Mouse (Mus musculus) neural tube, embryonic 14.5 days (tissue): ENCODE results near the gene Gm5624. TPM values are rescaled to one million over a fixed set of nuclear protein-coding genes. Genes with fewer than 3 reads are reported as not detected.
"Not testable (repeated sequence)": the region's sequence is repeated elsewhere in the genome, so short reads cannot be mapped to it uniquely, and the experiment has no call there.

Source experiments
- ATAC-seq: fragments of 200-750 bp; cut with Nextera tagmentation; 2 replicates; pipeline ENCODE4 v1.8.0; 2017; ENCODE audit warnings: low read depth, mild to moderate bottlenecking, moderate TSS enrichment, moderate library complexity
- H3K27ac ChIP-seq: fragments of 300-500 bp; sonication (generic); 2 replicates; pipeline ENCODE4 v1.5.1; 2014; ENCODE audit warnings: low read depth, mild to moderate bottlenecking, control low read depth, low read length, moderate library complexity, mixed read lengths
- H3K27me3 ChIP-seq: fragments of 300-500 bp; sonication (generic); 2 replicates; pipeline ENCODE4 v1.6.1; 2014; ENCODE audit warnings: low read length; ENCODE audit not compliant: control insufficient read depth, insufficient read depth
- H3K36me3 ChIP-seq: fragments of 300-500 bp; sonication (generic); 2 replicates; pipeline ENCODE4 v1.6.1; 2014; ENCODE audit warnings: low read length, mixed read lengths; ENCODE audit not compliant: control insufficient read depth, insufficient read depth
- H3K4me1 ChIP-seq: fragments of 300-500 bp; sonication (generic); 2 replicates; pipeline ENCODE4 v1.6.1; 2014; ENCODE audit warnings: low read length; ENCODE audit not compliant: control insufficient read depth, insufficient read depth
- H3K4me2 ChIP-seq: fragments of 300-500 bp; sonication (generic); 2 replicates; pipeline ENCODE4 v1.6.1; 2014; ENCODE audit warnings: mild to moderate bottlenecking, low read depth, low read length, control low read depth
- H3K4me3 ChIP-seq: fragments of 300-500 bp; sonication (generic); 2 replicates; pipeline ENCODE4 v1.5.1; 2014; ENCODE audit warnings: low read depth, low read length, control low read depth, mixed read lengths
- H3K9ac ChIP-seq: fragments of 300-500 bp; sonication (generic); replicated peaks from 2 replicates; pipeline ENCODE4 v1.6.1; 2014; ENCODE audit warnings: low read depth, mild to moderate bottlenecking, control low read depth, low read length, mixed read lengths
- H3K9me3 ChIP-seq: fragments of 300-500 bp; sonication (generic); 2 replicates; pipeline ENCODE4 v1.6.1; 2016; ENCODE audit warnings: low read length; ENCODE audit not compliant: control insufficient read depth
- WGBS: fragments of 180-500 bp; shearing (Covaris S2); extraction: QIAGEN DNeasy Blood & Tissue Kit; methylation state at CpG from one replicate; pipeline ENCODE4 v1.1.7; 2014; 5-methylcytosine and 5-hydroxymethylcytosine counted together
- polyA plus RNA-seq: library from polyadenylated mRNA; unstranded; fragments of >200 nt; fragmentation: Nextera tagmentation; extraction: Ambion mirVana; gene quantifications from 2 replicates; pipeline ENCODE4 v1.2.1, GENCODE M21; 2014

Gene Gm5624
- polyA plus RNA-seq = not detected in 2 replicates

DNA sequence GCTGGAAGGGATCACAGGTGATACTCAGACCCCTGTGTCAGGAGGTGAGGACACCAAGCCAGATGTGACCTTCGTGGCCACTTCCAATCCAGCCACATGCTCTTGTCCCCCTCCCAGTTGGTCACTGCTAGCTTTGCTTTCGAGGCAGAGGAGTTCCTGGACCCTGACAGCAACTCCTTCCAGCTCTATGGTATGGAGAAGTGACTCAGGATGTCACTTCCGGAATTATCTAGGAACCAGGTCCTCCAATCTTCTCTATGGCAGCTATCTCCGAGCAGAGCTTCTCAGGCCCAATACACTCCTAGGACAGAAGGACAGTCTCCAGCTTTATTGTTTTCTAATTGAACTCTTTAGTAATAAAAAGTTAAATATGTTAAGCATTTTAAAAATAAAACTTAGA is at the start of gene Gm5624:
Gm5624 (minus strand) TSS at position 202 of the 400 bp plus-strand sequence.
- ATAC-seq, H3K9me3 ChIP-seq, H3K4me3 ChIP-seq, H3K9ac ChIP-seq, H3K27ac ChIP-seq, H3K4me2 ChIP-seq, H3K36me3 ChIP-seq, H3K4me1 ChIP-seq, H3K27me3 ChIP-seq: not testable (repeated sequence)
- 85% methylated on average over 4 of the region's 4 CpGs for WGBS

- not testable (repeated sequence) for ATAC-seq, H3K27me3 ChIP-seq, H3K9me3 ChIP-seq, H3K27ac ChIP-seq, H3K9ac ChIP-seq, H3K36me3 ChIP-seq, H3K4me2 ChIP-seq, H3K4me3 ChIP-seq, H3K4me1 ChIP-seq
- WGBS = 73% methylated on average over 2 of the region's 2 CpGs
Observed at GRCm38 (mm10) chr14:44591765-44592164, 36.0 kb downstream of the Gm5624 start.

DNA sequence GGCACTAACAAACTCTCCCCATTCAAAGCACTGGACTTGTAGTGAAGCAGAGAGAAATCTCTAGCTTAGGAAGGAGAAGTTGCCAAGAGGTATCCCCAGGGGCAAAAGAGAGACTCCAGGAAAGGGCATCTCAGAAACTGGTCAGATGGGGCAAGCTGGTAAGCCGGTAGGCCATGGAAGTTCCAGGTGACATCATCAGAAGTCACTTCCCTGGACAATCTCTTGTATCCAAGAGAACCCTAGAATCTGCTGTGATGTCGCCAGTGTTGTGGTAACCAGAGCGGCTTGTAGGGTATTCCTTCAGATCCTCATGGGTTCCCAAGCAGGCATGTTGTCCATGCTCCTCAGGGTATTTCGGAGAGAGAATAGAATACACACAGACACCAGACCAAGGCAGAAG is 44.9 kb downstream of the Gm5624 start, which contains the start of gene Gm8247:
Gm8247 (plus strand) TSS at position 301 of the 400 bp plus-strand sequence.
- not testable (repeated sequence) for H3K4me1 ChIP-seq, H3K36me3 ChIP-seq, ATAC-seq, H3K9ac ChIP-seq, H3K27me3 ChIP-seq, H3K4me3 ChIP-seq, H3K27ac ChIP-seq, H3K9me3 ChIP-seq, H3K4me2 ChIP-seq
- WGBS = 95% methylated on average over 4 of the region's 4 CpGs

- ATAC-seq = not testable (repeated sequence)
Observed at GRCm38 (mm10) chr14:44547961-44548360, 79.8 kb downstream of the Gm5624 start.

GRCm38 (mm10) chr14:44517976-44518375 is 109.8 kb downstream of the Gm5624 start, which contains the start of gene Gm17093:
Gene Gm17093 (plus strand): TSS chr14:44518276.
- H3K9me3 ChIP-seq, H3K27ac ChIP-seq, H3K4me1 ChIP-seq, H3K36me3 ChIP-seq, H3K27me3 ChIP-seq, H3K4me3 ChIP-seq, ATAC-seq, H3K4me2 ChIP-seq, H3K9ac ChIP-seq: not testable (repeated sequence)
- WGBS = 84% methylated on average over 5 of the region's 5 CpGs

More at GRCm38 (mm10) chr14:44547961-44548360, 79.8 kb downstream of the Gm5624 start:
- not testable (repeated sequence) for H3K36me3 ChIP-seq, H3K4me1 ChIP-seq, H3K9me3 ChIP-seq, H3K4me2 ChIP-seq, H3K27ac ChIP-seq, H3K9ac ChIP-seq, H3K4me3 ChIP-seq, H3K27me3 ChIP-seq
- WGBS = 72% methylated on average over 3 of the region's 5 CpGs

Other genes starting within 250 kb of the Gm5624 start
- not detected in 2 replicates for gene Gm3371, start 217.2 kb downstream of the Gm5624 start, polyA plus RNA-seq
- not detected in 2 replicates for gene Gm8232, start 194.3 kb downstream of the Gm5624 start, polyA plus RNA-seq
- not detected in 2 replicates for gene BC061237, start 135.5 kb downstream of the Gm5624 start, polyA plus RNA-seq
- not detected in 2 replicates for gene Gm17093, start 109.7 kb downstream of the Gm5624 start, polyA plus RNA-seq
- gene Gm8247, start 44.8 kb downstream of the Gm5624 start, polyA plus RNA-seq = not detected in 2 replicates
- not detected in 2 replicates for gene Gm8257, start 78.5 kb upstream of the Gm5624 start, polyA plus RNA-seq
- gene Gm8267, start 122.4 kb upstream of the Gm5624 start, polyA plus RNA-seq = not detected in 2 replicates
- 0.66 and 1.3 TPM in 2 replicates for gene Ptgdr, start 231.4 kb upstream of the Gm5624 start, polyA plus RNA-seq